Mouse (Mus musculus): ENCODE measurements around the gene Senp8.

Gene Senp8

DNA sequence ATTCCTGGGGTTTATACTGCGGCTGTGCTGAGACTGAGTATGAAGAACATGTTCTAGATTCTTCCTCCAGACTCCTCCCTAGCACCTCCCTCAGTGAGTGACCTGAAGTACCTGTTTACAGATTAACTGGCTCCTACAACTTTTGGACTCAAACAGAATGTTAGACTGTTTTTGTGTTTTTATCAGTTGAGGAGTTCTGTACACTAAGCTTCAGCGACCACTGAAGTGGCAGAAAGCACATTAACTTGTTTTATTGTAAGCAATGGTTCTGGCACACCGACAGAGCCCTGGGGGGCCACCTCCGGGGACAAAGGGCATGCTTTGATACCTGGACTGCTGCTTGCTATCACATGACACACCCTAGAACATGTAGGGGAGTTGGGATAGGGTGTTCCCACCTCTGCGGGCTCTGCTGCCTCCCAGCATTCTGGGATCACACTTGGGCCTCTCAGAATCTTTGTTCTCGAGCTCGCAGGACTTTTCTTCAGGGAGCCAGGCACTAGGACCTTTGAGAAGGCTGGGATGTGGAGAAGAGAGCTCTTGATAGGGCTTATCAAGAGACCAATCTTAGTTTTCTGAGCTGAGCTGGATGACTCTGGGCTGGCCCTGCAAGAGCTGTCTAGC is 34.1 kb downstream of the Senp8 start:
- no peak for DNase-seq (ENCODE audit: low read depth, low spot score)

DNA sequence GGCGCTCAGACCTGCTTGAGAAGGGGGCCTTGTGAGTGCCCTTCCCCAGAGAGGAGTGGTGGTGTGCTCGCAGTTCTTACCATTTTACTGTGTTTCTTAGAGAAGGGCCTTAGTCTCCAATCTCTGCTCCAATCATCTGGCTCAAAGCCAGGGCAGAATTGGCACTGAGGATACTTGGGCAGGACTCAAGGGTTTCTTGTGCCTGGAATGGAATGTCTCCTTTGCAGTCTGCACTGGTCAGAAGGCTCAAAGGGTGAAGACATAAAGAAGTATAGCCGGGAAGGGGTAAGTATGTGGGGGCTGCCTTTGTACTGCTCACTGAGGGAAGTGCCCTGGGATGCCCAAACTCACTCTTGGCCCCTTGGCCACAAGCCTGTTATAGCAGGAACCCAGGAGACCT is 41.3 kb downstream of the Senp8 start:
- no peak for DNase-seq (ENCODE audit: low read depth, low spot score)

- DNase-seq (ENCODE audit: low read depth, low spot score), result no peak
Measured at GRCm38 (mm10) chr9:59706850-59707825, 43.4 kb downstream of the Senp8 start.

- no peak for DNase-seq (ENCODE audit: low read depth, low spot score)
Measured at GRCm38 (mm10) chr9:59703099-59703498, 47.4 kb downstream of the Senp8 start.

GRCm38 (mm10) chr9:59701094-59701493 is 49.4 kb downstream of the Senp8 start:
- no peak for DNase-seq (ENCODE audit: low read depth, low spot score)

GRCm38 (mm10) chr9:59696381-59696780 is 54.1 kb downstream of the Senp8 start:
- DNase-seq (ENCODE audit: low read depth, low spot score), result no peak

DNA sequence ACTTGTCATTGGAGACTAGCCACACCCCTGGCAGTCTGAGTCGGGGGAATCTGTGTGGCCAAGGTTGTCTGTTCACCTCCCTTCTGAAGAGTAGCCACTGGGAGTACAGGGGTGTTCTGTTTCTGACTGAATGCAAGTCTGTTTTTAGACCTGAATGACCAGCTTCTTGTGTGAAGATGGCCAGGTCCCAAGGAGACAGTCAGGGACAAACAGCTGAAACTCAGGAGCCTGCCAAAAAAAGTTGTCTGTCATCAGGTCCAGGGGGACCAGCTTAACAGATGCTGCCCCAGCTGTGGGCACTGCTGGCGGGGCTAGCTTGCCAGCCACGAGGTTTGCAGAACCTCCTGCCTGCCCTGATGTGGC is 55.1 kb downstream of the Senp8 start:
- no peak for DNase-seq (ENCODE audit: low read depth, low spot score)

GRCm38 (mm10) chr9:59694571-59695450 is 55.7 kb downstream of the Senp8 start:
- DNase-seq (ENCODE audit: low read depth, low spot score), result no peak

- DNase-seq (ENCODE audit: low read depth, low spot score), result no peak
Measured at GRCm38 (mm10) chr9:59692145-59692544, 58.4 kb downstream of the Senp8 start.

GRCm38 (mm10) chr9:59691635-59692094 is 58.8 kb downstream of the Senp8 start:
- DNase-seq (ENCODE audit: low read depth, low spot score), result no peak

GRCm38 (mm10) chr9:59687416-59688046 is 63.0 kb downstream of the Senp8 start:
- DNase-seq (ENCODE audit: low read depth, low spot score), result no peak

Data from retina, adult 2 months (tissue).